25 mouse cellular contexts compared by ENCODE assay signal in genomic region chr19:21154162-21154561, GRCm38 (mm10).
"Had no signal": no experiment of that assay in that cellular context is flagged by ENCODE, and none has a peak within 500 bp of the region (broad histone marks: within the 10 kb centered on the region; RNA-seq: fewer than 3 reads in every experiment).

No protein-coding gene starts in this region.

- H3K36me3 ChIP-seq: limb, embryonic 10.5 days; limb, embryonic 13.5 days; liver, embryonic 12.5 days; liver, embryonic 15.5 days; lung, embryonic 15.5 days; midbrain, embryonic 12.5 days; midbrain, embryonic 15.5 days; neural tube, embryonic 12.5 days; neural tube, embryonic 15.5 days had no signal

- H3K4me3 ChIP-seq: layer of hippocampus, adult 2 months; limb, embryonic 10.5 days; limb, embryonic 13.5 days; liver, embryonic 12.5 days; liver, embryonic 15.5 days; lung, embryonic 15.5 days; megakaryocyte, embryonic 14.5 days; midbrain, embryonic 12.5 days; midbrain, embryonic 15.5 days; neural tube, embryonic 12.5 days; neural tube, embryonic 15.5 days had no signal

- H3K27ac ChIP-seq: kidney, postnatal 0 days; layer of hippocampus, adult 2 months; limb, embryonic 10.5 days; limb, embryonic 13.5 days; liver, embryonic 12.5 days; liver, embryonic 15.5 days; lung, embryonic 15.5 days; midbrain, embryonic 12.5 days; midbrain, embryonic 15.5 days; neural tube, embryonic 12.5 days; neural tube, embryonic 15.5 days; stomach, postnatal 0 days had no signal

- H3K9me3 ChIP-seq: limb, embryonic 10.5 days; limb, embryonic 13.5 days; liver, embryonic 12.5 days; liver, embryonic 15.5 days; lung, embryonic 15.5 days; megakaryocyte, embryonic 14.5 days; midbrain, embryonic 12.5 days; midbrain, embryonic 15.5 days; neural tube, embryonic 12.5 days; neural tube, embryonic 15.5 days had no signal

- H3K9ac ChIP-seq: limb, embryonic 13.5 days; liver, embryonic 12.5 days; liver, embryonic 15.5 days; lung, embryonic 15.5 days; midbrain, embryonic 12.5 days; midbrain, embryonic 15.5 days; neural tube, embryonic 12.5 days; neural tube, embryonic 15.5 days had no signal

- H3K4me1 ChIP-seq: limb, embryonic 10.5 days; limb, embryonic 13.5 days; liver, embryonic 12.5 days; liver, embryonic 15.5 days; lung, embryonic 15.5 days; neural tube, embryonic 15.5 days had no signal

- H3K27me3 ChIP-seq: limb, embryonic 13.5 days; liver, embryonic 12.5 days; liver, embryonic 15.5 days; lung, embryonic 15.5 days; megakaryocyte, embryonic 14.5 days; midbrain, embryonic 12.5 days; midbrain, embryonic 15.5 days; neural tube, embryonic 12.5 days; neural tube, embryonic 15.5 days had no signal

- ATAC-seq: liver, embryonic 12.5 days; midbrain, embryonic 15.5 days had no signal

- H3K4me2 ChIP-seq: limb, embryonic 13.5 days; liver, embryonic 12.5 days; liver, embryonic 15.5 days; lung, embryonic 15.5 days; midbrain, embryonic 12.5 days; midbrain, embryonic 15.5 days; neural tube, embryonic 12.5 days; neural tube, embryonic 15.5 days had no signal

- DNase-seq: kidney, postnatal 25 days; layer of hippocampus, adult 9-11 months; liver; lung, adult 18-20 months; lung, postnatal 10 days; lung, postnatal 36 days; right cerebral cortex, adult 18-20 months; right cerebral cortex, postnatal 14 days; right cerebral cortex, postnatal 4 days; thymus, adult 2 months; thymus, postnatal 14 days; thymus, postnatal 4 days had no signal
